Mouse (Mus musculus): Measurements from ENCODE around the gene Foxd4. TPM values are rescaled to one million over a fixed set of nuclear protein-coding genes. Genes with fewer than 3 reads are reported as not detected.

Foxd4 gene
- polyA plus RNA-seq, 1 experiment from 2014 or later, result 0.21 TPM

GRCm38 (mm10) chr19:24907655-24908054 is 6.7 kb upstream of the Foxd4 start:
- H3K9me3 ChIP-seq (ENCODE audit: low read length), result no peaks in the 10 kb centered on the region
- H3K4me2 ChIP-seq (ENCODE audit: low read depth, low read length), result no peak overlapping the region
- H3K27ac ChIP-seq (ENCODE audit: low read depth), result no peak overlapping the region
- peaks cover 13% of the 10 kb centered on the region for H3K27me3 ChIP-seq (ENCODE audit: insufficient read depth, low read length)
- TF ChIP-seq CTCF (IDR thresholded peaks at IDR 0.05; ENCODE audit: low read depth) (no peak), EP300 (IDR thresholded peaks at IDR 0.05; ENCODE audit: low read depth) (no peak)
- no peak overlapping the region for H3K9ac ChIP-seq (replicated peaks)
- ATAC-seq (no peak), DNase-seq (no peak)
- no peak overlapping the region for H3K4me3 ChIP-seq (ENCODE audit: low read depth, low read length)
- no peaks in the 10 kb centered on the region for H3K4me1 ChIP-seq (ENCODE audit: insufficient read depth)
- no peaks in the 10 kb centered on the region for H3K36me3 ChIP-seq (replicated peaks; ENCODE audit: insufficient read depth, low read length)
- 72% methylated on average over 4 of the region's 6 CpGs for WGBS (ENCODE audit: insufficient replicate concordance)

DNA sequence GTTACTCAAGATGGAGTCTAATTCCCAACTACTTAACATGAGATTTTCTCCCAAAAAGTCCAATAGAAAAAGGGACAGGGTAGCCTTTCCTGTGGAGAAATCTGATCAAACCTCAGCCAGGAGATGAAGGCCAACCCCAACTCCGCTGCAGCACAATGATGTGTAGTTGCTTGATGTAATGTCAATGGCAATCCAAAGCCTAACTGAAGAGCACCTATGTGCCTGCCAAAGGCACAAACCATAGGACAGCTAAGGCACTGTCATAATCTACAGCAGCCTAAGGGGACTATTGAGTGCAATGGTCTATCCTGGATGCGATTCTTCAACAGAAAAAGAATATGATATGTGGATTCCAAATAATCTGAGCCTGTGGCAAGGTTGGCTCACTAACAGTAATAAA is 1.8 kb upstream of the Foxd4 start:
- Histone ChIP-seq H3K9ac (replicated peaks) (no peak overlapping the region), H3K9me3 (ENCODE audit: low read length) (no peaks in the 10 kb centered on the region), H3K27ac (ENCODE audit: low read depth) (no peak overlapping the region), H3K4me1 (ENCODE audit: insufficient read depth) (no peaks in the 10 kb centered on the region), H3K36me3 (replicated peaks; ENCODE audit: insufficient read depth, low read length) (no peaks in the 10 kb centered on the region), H3K4me2 (ENCODE audit: low read depth, low read length) (no peak overlapping the region), H3K27me3 (ENCODE audit: insufficient read depth, low read length) (peaks cover 60% of the 10 kb centered on the region), H3K4me3 (ENCODE audit: low read depth, low read length) (no peak overlapping the region)
- 50% methylated on average over 2 of the region's 2 CpGs for WGBS (ENCODE audit: insufficient replicate concordance)
- DNase-seq, result no peak
- no peak for ATAC-seq
- no peak for TF ChIP-seq CTCF (IDR thresholded peaks at IDR 0.05; ENCODE audit: low read depth)
- no peak for TF ChIP-seq EP300 (IDR thresholded peaks at IDR 0.05; ENCODE audit: low read depth)

DNA sequence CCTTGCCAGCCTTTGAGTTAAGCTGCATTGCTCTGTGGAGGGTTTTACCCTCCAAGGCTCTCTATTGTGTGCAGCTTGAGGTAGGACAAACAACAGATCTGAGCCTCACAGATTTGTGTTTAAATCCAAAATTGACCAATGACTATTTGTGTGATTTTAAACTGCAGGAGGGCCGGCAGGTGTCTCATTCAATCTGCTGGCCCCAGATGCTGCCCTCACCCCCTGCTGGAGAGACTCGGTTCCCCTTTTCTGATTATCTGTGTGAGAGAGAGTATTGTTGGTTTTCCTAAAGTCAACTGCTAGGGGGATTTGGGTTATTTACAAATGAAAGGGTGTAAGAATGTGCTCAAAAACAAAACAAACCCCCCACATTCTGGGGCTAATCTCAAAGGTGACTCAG is 1.3 kb upstream of the Foxd4 start:
- no peak overlapping the region for H3K4me3 ChIP-seq (ENCODE audit: low read depth, low read length)
- H3K4me2 ChIP-seq (ENCODE audit: low read depth, low read length), result no peak overlapping the region
- no peak overlapping the region for H3K27ac ChIP-seq (ENCODE audit: low read depth)
- DNase-seq (no peak), ATAC-seq (no peak)
- H3K4me1 ChIP-seq (ENCODE audit: insufficient read depth), result peaks cover 3% of the 10 kb centered on the region; the same call in 1 of the 2 replicates
- 3% methylated on average over 2 of the region's 2 CpGs for WGBS (ENCODE audit: insufficient replicate concordance)
- no peaks in the 10 kb centered on the region for H3K9me3 ChIP-seq (ENCODE audit: low read length)
- H3K9ac ChIP-seq (replicated peaks), result no peak overlapping the region
- H3K27me3 ChIP-seq (ENCODE audit: insufficient read depth, low read length), result peaks cover 66% of the 10 kb centered on the region
- TF ChIP-seq EP300 (IDR thresholded peaks at IDR 0.05; ENCODE audit: low read depth) (no peak), CTCF (IDR thresholded peaks at IDR 0.05; ENCODE audit: low read depth) (peak; percentile 24; the same call in 1 of the 2 replicates)
- H3K36me3 ChIP-seq (replicated peaks; ENCODE audit: insufficient read depth, low read length), result no peaks in the 10 kb centered on the region

GRCm38 (mm10) chr19:24901666-24902065 is 669 bp upstream of the Foxd4 start:
- Histone ChIP-seq H3K4me1 (ENCODE audit: insufficient read depth) (peaks cover 4% of the 10 kb centered on the region; the same call in 1 of the 2 replicates), H3K27ac (ENCODE audit: low read depth) (no peak overlapping the region), H3K36me3 (replicated peaks; ENCODE audit: insufficient read depth, low read length) (no peaks in the 10 kb centered on the region), H3K9me3 (ENCODE audit: low read length) (no peaks in the 10 kb centered on the region), H3K27me3 (ENCODE audit: insufficient read depth, low read length) (peaks cover 72% of the 10 kb centered on the region), H3K4me2 (ENCODE audit: low read depth, low read length) (no peak overlapping the region), H3K9ac (replicated peaks) (no peak overlapping the region), H3K4me3 (ENCODE audit: low read depth, low read length) (no peak overlapping the region)
- ATAC-seq, result no peak
- WGBS (ENCODE audit: insufficient replicate concordance), result 9% methylated on average over 3 of the region's 3 CpGs
- no peak for DNase-seq
- TF ChIP-seq EP300 (IDR thresholded peaks at IDR 0.05; ENCODE audit: low read depth) (no peak), CTCF (IDR thresholded peaks at IDR 0.05; ENCODE audit: low read depth) (no peak)

GRCm38 (mm10) chr19:24899578-24900544 is 1.1 kb downstream of the Foxd4 start:
- H3K9ac ChIP-seq (replicated peaks), result no peak overlapping the region
- peak overlapping the region; percentile 34 for H3K4me3 ChIP-seq (ENCODE audit: low read depth, low read length)
- peak overlapping the region; percentile 55 for H3K27ac ChIP-seq (ENCODE audit: low read depth)
- 2% methylated on average over 83 of the region's 84 CpGs for WGBS (ENCODE audit: insufficient replicate concordance)
- DNase-seq, result peak; percentile 62
- H3K4me1 ChIP-seq (ENCODE audit: insufficient read depth), result peaks cover 4% of the 10 kb centered on the region; the same call in 1 of the 2 replicates
- no peaks in the 10 kb centered on the region for H3K9me3 ChIP-seq (ENCODE audit: low read length)
- no peak; the same call in 1 of the 2 replicates for TF ChIP-seq CTCF (IDR thresholded peaks at IDR 0.05; ENCODE audit: low read depth)
- no peak for TF ChIP-seq EP300 (IDR thresholded peaks at IDR 0.05; ENCODE audit: low read depth)
- peaks cover 86% of the 10 kb centered on the region for H3K27me3 ChIP-seq (ENCODE audit: insufficient read depth, low read length)
- H3K36me3 ChIP-seq (replicated peaks; ENCODE audit: insufficient read depth, low read length), result no peaks in the 10 kb centered on the region
- ATAC-seq, result peak; percentile 33; the same call in 1 of the 2 replicates
- peak overlapping the region; percentile 59 for H3K4me2 ChIP-seq (ENCODE audit: low read depth, low read length)

DNA sequence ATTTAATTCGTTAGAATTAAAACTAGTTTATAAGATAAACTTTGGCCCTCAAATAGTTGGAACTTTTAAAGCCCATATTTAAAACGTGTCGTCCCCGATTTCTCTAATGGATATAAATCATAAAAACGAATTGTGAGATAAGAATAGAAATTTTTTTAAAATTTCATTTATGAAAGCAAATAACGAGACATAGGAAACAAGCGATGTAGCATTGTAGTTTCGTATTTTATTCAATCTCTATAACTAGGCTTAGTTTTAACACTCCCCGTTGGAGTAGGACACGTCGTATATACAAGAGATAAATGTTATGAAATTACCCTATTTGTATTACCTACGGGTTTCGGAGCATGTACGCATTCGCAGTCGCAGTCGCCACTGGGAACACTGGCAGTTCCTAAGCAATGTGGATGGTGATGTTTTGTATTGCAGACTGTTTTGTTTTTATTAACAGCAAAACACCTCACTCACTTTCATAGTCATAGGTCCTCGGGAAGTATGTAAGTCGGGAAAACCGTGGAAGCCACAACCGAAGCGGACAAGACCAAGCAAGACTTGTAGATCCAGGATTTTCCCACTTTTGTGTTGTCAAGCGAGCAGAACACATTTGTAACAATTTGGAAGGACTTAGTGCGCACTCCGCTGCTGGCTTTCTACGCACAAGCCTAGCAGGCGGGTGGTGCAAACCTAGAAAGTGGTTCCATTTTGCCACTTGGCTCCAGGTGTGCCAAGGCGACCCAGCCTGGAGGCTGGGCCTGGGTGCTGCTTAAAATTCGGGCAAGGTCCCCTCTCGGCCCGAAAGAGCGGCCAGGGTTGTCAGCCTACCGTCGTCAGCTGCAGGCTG is 2.0 kb downstream of the Foxd4 start:
- peaks cover 85% of the 10 kb centered on the region for H3K27me3 ChIP-seq (ENCODE audit: insufficient read depth, low read length)
- DNase-seq, result no peak
- no peak overlapping the region for H3K27ac ChIP-seq (ENCODE audit: low read depth)
- H3K4me1 ChIP-seq (ENCODE audit: insufficient read depth), result peaks cover 4% of the 10 kb centered on the region; the same call in 1 of the 2 replicates
- H3K9me3 ChIP-seq (ENCODE audit: low read length), result no peaks in the 10 kb centered on the region
- no peaks in the 10 kb centered on the region for H3K36me3 ChIP-seq (replicated peaks; ENCODE audit: insufficient read depth, low read length)
- H3K9ac ChIP-seq (replicated peaks), result no peak overlapping the region
- no peak for ATAC-seq
- TF ChIP-seq CTCF (IDR thresholded peaks at IDR 0.05; ENCODE audit: low read depth) (no peak), EP300 (IDR thresholded peaks at IDR 0.05; ENCODE audit: low read depth) (no peak)
- H3K4me2 ChIP-seq (ENCODE audit: low read depth, low read length), result peak overlapping the region; percentile 59
- peak overlapping the region; percentile 34 for H3K4me3 ChIP-seq (ENCODE audit: low read depth, low read length)
- WGBS (ENCODE audit: insufficient replicate concordance), result 5% methylated on average over 34 of the region's 34 CpGs

Data from liver, postnatal 0 days (tissue).